Mouse (Mus musculus) myocyte (in vitro differentiated cells): Measurements from ENCODE around the gene Sox6.

Experiments used
- CEBPB ChIP-seq: IDR thresholded peaks from 2 replicates; pipeline ENCODE4 v1.6.1; 2011; ENCODE audit warnings: mild to moderate bottlenecking, moderate library complexity; ENCODE audit not compliant: poor library complexity, insufficient read depth, severe bottlenecking
- E2F4 ChIP-seq: IDR thresholded peaks from one replicate; pipeline ENCODE4 v1.6.1; 2011; ENCODE audit warnings: mild to moderate bottlenecking, control low read depth, moderate library complexity; ENCODE audit not compliant: insufficient read depth
- MYOG ChIP-seq, 3 experiments: IDR thresholded peaks; one replicate each; pipeline ENCODE4 v1.6.1; 2011; ENCODE audit warnings: control low read depth in 2 of 3, low read depth in 2 of 3, mild to moderate bottlenecking in 2 of 3; ENCODE audit not compliant: insufficient read length in 2 of 3, control insufficient read depth in 1 of 3, insufficient read depth in 1 of 3
- POLR2A ChIP-seq: IDR thresholded peaks from one replicate; pipeline ENCODE4 v1.6.1; 2011; ENCODE audit warnings: low read depth, mild to moderate bottlenecking, control low read depth, moderate library complexity; ENCODE audit not compliant: insufficient read length
- SRF ChIP-seq: IDR thresholded peaks from one replicate; pipeline ENCODE4 v1.6.1; 2011; ENCODE audit warnings: low read depth; ENCODE audit not compliant: control insufficient read depth, insufficient read length
- USF1 ChIP-seq: IDR thresholded peaks from one replicate; pipeline ENCODE4 v1.6.1; 2011; ENCODE audit warnings: low read depth, mild to moderate bottlenecking, control low read depth, moderate library complexity

DNA sequence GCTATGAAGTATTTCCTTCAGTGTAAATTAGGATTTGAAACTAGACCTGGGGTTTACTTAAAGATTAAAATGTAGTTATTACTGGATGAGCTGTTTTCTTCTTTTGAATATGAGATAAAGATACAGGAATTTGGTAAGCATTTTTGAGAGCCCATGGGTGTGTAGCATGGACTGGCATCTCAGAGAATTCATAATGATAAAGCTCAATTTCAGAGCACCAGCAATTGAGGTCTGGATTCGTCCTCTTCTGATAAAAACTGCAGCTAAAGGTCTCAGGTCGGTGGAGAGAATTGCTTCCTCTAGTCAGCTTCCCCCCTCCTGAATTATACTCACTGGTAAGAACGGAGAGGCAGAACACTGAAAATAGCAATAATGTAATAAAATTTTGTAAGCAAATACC is 86.4 kb downstream of the Sox6 start:
- TF ChIP-seq SRF (no peak), E2F4 (no peak), POLR2A (no peak), MYOG (IDR thresholded peaks at IDR 0.05; ENCODE audit: control insufficient read depth in 1 of 3, insufficient read depth in 1 of 3, insufficient read length in 2 of 3, low read depth in 2 of 3) (no peak), USF1 (no peak), CEBPB (no peak)
